Comparison of ENCODE assay signal across 8 mouse cellular contexts in the genomic region with DNA sequence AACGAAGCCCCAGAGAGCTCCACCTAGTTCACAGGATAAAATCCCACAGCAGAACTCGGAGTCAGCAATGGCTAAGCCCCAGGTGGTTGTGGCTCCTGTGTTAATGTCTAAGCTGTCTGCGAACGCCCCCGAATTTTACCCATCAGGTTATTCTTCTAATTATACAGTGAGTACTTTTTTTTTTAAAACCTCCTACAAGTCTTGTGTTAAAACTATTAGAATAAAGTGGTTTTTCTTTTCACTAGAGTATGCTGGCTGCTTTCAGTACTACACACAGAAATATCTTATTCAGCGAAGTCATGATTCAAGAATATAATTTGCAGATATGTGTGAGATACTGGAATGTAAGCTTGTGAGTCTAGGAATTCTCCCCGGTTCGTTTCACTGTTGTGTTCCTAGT. TPM values are rescaled to one million over a fixed set of nuclear protein-coding genes. Genes with fewer than 3 reads are reported as not detected.
DNase-seq lines count a peak whose midpoint lies in the region; ATAC-seq lines count a peak whose summit lies in the region.

No protein-coding gene starts in this region.

- peak overlapping the region; percentile 68 for H3K4me2 ChIP-seq in lung, embryonic 16.5 days (ENCODE audit: low read depth, low read length)
- peak overlapping the region; percentile 63 for H3K4me2 ChIP-seq in liver, embryonic 11.5 days
- H3K4me2 ChIP-seq in stomach, embryonic 16.5 days (ENCODE audit: low read depth, low read length), result peak overlapping the region; percentile 72

- WGBS in lung, embryonic 16.5 days, result 9% methylated on average over 8 of the region's 8 CpGs
- 26% methylated on average over 8 of the region's 8 CpGs for WGBS in hindbrain, embryonic 10.5 days
- 33% methylated on average over 8 of the region's 8 CpGs for WGBS in liver, embryonic 11.5 days
- 12% methylated on average over 8 of the region's 8 CpGs for WGBS in stomach, embryonic 16.5 days

- peak overlapping the region; percentile 96 for H3K4me3 ChIP-seq in lung, embryonic 16.5 days (ENCODE audit: low read length)
- H3K4me3 ChIP-seq in hindbrain, embryonic 10.5 days, result peak overlapping the region; percentile 97
- H3K4me3 ChIP-seq in liver, embryonic 11.5 days (ENCODE audit: low read depth, low read length), result peak overlapping the region; percentile 90
- H3K4me3 ChIP-seq in stomach, embryonic 16.5 days (replicated peaks; ENCODE audit: low read length), result peak overlapping the region; percentile 98

- peaks cover 19% of the 10 kb centered on the region for H3K4me1 ChIP-seq in lung, embryonic 16.5 days (replicated peaks; ENCODE audit: control insufficient read depth, insufficient read depth, low read length)
- H3K4me1 ChIP-seq in hindbrain, embryonic 10.5 days (replicated peaks), result peaks cover 21% of the 10 kb centered on the region
- H3K4me1 ChIP-seq in liver, embryonic 11.5 days (replicated peaks; ENCODE audit: control insufficient read depth, insufficient read depth, low read length), result peaks cover 3% of the 10 kb centered on the region
- peaks cover 8% of the 10 kb centered on the region; the same call in 1 of the 2 replicates for H3K4me1 ChIP-seq in stomach, embryonic 16.5 days (ENCODE audit: control insufficient read depth, insufficient read depth, low read length)

- H3K9ac ChIP-seq in lung, embryonic 16.5 days (ENCODE audit: low read length), result peak overlapping the region; percentile 100
- peak overlapping the region; percentile 98 for H3K9ac ChIP-seq in liver, embryonic 11.5 days (ENCODE audit: low read depth, low read length)
- H3K9ac ChIP-seq in stomach, embryonic 16.5 days (ENCODE audit: low read length), result peak overlapping the region; percentile 99

- no peak for DNase-seq in lung, postnatal 10 days
- DNase-seq in c-Kit-positive CD71-positive TER-119-positive erythroid progenitor cells, embryonic 14.5 days (ENCODE audit: low spot score), result peak; percentile 30
- DNase-seq in hindbrain, embryonic 10.5 days (ENCODE audit: low spot score), result no peak
- no peak for DNase-seq in liver, embryonic 11.5 days (ENCODE audit: low spot score)
- DNase-seq in ovary, adult 18-20 months (ENCODE audit: low spot score), result no peak
- DNase-seq in frontal cortex, postnatal 10 days (ENCODE audit: low spot score in 2 of 2), result no peak

- H3K27me3 ChIP-seq in lung, embryonic 16.5 days (ENCODE audit: control insufficient read depth, insufficient read depth, low read depth, low read length), result no peaks in the 10 kb centered on the region
- H3K27me3 ChIP-seq in hindbrain, embryonic 10.5 days (ENCODE audit: insufficient read depth, poor library complexity, severe bottlenecking), result no peaks in the 10 kb centered on the region
- H3K27me3 ChIP-seq in liver, embryonic 11.5 days (replicated peaks; ENCODE audit: control insufficient read depth, insufficient read depth, low read length), result no peaks in the 10 kb centered on the region
- H3K27me3 ChIP-seq in stomach, embryonic 16.5 days (ENCODE audit: control insufficient read depth, insufficient read depth, low read length), result no peaks in the 10 kb centered on the region

- ATAC-seq in lung, embryonic 16.5 days (ENCODE audit: low read depth), result no peak
- ATAC-seq in liver, embryonic 11.5 days (replicated peaks; ENCODE audit: low FRiP score), result no peak
- no peak for ATAC-seq in stomach, embryonic 16.5 days (ENCODE audit: insufficient read depth, low FRiP score)

- H3K27ac ChIP-seq in lung, embryonic 16.5 days (ENCODE audit: low read length), result peak overlapping the region; percentile 98; the same call in 1 of the 2 replicates
- H3K27ac ChIP-seq in hindbrain, embryonic 10.5 days, result peak overlapping the region; percentile 100
- no peak overlapping the region for H3K27ac ChIP-seq in liver, embryonic 11.5 days (ENCODE audit: low read depth, low read length)
- peak overlapping the region; percentile 98 for H3K27ac ChIP-seq in stomach, embryonic 16.5 days (ENCODE audit: low read length)

- H3K9me3 ChIP-seq in lung, embryonic 16.5 days (ENCODE audit: control insufficient read depth, low read length), result no peaks in the 10 kb centered on the region
- no peaks in the 10 kb centered on the region for H3K9me3 ChIP-seq in hindbrain, embryonic 10.5 days
- H3K9me3 ChIP-seq in liver, embryonic 11.5 days (ENCODE audit: control insufficient read depth, low read length), result no peaks in the 10 kb centered on the region
- H3K9me3 ChIP-seq in stomach, embryonic 16.5 days (replicated peaks; ENCODE audit: control insufficient read depth, low read length), result no peaks in the 10 kb centered on the region

- 0 out of 2 replicates have a peak, but pooled peaks cover 3% of the 10 kb centered on the region for H3K36me3 ChIP-seq in lung, embryonic 16.5 days (ENCODE audit: control insufficient read depth, insufficient read depth, low read length)
- H3K36me3 ChIP-seq in hindbrain, embryonic 10.5 days, result peaks cover 34% of the 10 kb centered on the region
- H3K36me3 ChIP-seq in liver, embryonic 11.5 days (ENCODE audit: control insufficient read depth, insufficient read depth, low read length), result no peaks in the 10 kb centered on the region
- H3K36me3 ChIP-seq in stomach, embryonic 16.5 days (ENCODE audit: control insufficient read depth, insufficient read depth, low read length), result 0 out of 2 replicates have a peak, but pooled peaks cover 4% of the 10 kb centered on the region

RNA-seq across cellular contexts. Expression of a gene that starts 1.8 kb away (rescaled TPM):
- 64.0 and 82.9 TPM in 2 replicates for polyA plus RNA-seq in lung, embryonic 16.5 days (2015; fragmentation: Nextera tagmentation; extraction: Ambion mirVana)
- polyA plus RNA-seq in hindbrain, embryonic 10.5 days (2016; fragmentation: Nextera tagmentation; extraction: Ambion mirVana), result 103 and 122 TPM in 2 replicates
- 43.9 and 44.1 TPM in 2 replicates for polyA plus RNA-seq in liver, embryonic 11.5 days (2014; fragmentation: Nextera tagmentation; extraction: Ambion mirVana)
- 57.0 and 64.1 TPM in 2 replicates for polyA plus RNA-seq in stomach, embryonic 16.5 days (2015; fragmentation: Nextera tagmentation; extraction: Ambion mirVana)

RNA-seq across cellular contexts. Expression of a gene that starts 32.4 kb away (rescaled TPM):
- polyA plus RNA-seq in lung, embryonic 16.5 days (2015; fragmentation: Nextera tagmentation; extraction: Ambion mirVana), result 56.9 and 62.2 TPM in 2 replicates
- 74.8 and 75.8 TPM in 2 replicates for polyA plus RNA-seq in hindbrain, embryonic 10.5 days (2016; fragmentation: Nextera tagmentation; extraction: Ambion mirVana)
- polyA plus RNA-seq in liver, embryonic 11.5 days (2014; fragmentation: Nextera tagmentation; extraction: Ambion mirVana), result 40.3 and 40.5 TPM in 2 replicates
- polyA plus RNA-seq in stomach, embryonic 16.5 days (2015; fragmentation: Nextera tagmentation; extraction: Ambion mirVana), result 49.5 and 50.8 TPM in 2 replicates

RNA-seq across cellular contexts. Expression of a gene that starts 57.7 kb away (rescaled TPM):
- polyA plus RNA-seq in lung, embryonic 16.5 days (2015; fragmentation: Nextera tagmentation; extraction: Ambion mirVana), result 0.79 and 1.6 TPM in 2 replicates
- polyA plus RNA-seq in hindbrain, embryonic 10.5 days (2016; fragmentation: Nextera tagmentation; extraction: Ambion mirVana), result 2.1 and 2.4 TPM in 2 replicates
- 0.90 and 1.0 TPM in 2 replicates for polyA plus RNA-seq in liver, embryonic 11.5 days (2014; fragmentation: Nextera tagmentation; extraction: Ambion mirVana)
- polyA plus RNA-seq in stomach, embryonic 16.5 days (2015; fragmentation: Nextera tagmentation; extraction: Ambion mirVana), result 0.71 and 0.99 TPM in 2 replicates

RNA-seq across cellular contexts. Expression of a gene that starts 58.0 kb away (rescaled TPM):
- 0.75 and 1.6 TPM in 2 replicates for polyA plus RNA-seq in lung, embryonic 16.5 days (2015; fragmentation: Nextera tagmentation; extraction: Ambion mirVana)
- polyA plus RNA-seq in hindbrain, embryonic 10.5 days (2016; fragmentation: Nextera tagmentation; extraction: Ambion mirVana), result 1.9 and 2.0 TPM in 2 replicates
- polyA plus RNA-seq in liver, embryonic 11.5 days (2014; fragmentation: Nextera tagmentation; extraction: Ambion mirVana), result 0.48 and 0.56 TPM in 2 replicates
- polyA plus RNA-seq in stomach, embryonic 16.5 days (2015; fragmentation: Nextera tagmentation; extraction: Ambion mirVana), result 1.2 and 1.4 TPM in 2 replicates
